Comparison of ENCODE assay signal across 8 mouse cellular contexts in the genomic region with DNA sequence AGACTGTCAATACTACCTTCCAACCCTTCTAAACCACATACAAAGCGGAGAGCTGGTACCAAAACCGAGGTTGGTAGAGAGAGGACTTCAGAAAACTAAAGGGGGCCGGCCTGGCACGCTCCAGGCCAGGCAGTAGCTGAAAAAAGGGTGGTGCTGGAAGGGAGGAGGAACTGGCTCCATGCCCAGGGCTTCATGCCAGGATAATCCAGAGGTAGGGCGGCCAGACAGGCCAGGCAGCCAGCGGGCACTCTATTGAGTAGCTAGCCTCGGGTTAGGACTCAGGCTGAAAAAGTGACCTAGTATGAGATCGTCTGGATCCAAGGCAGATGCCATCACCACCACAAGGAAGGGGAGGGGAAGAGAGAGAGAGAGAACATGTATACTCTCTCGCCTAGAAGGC. TPM values are rescaled to one million over a fixed set of nuclear protein-coding genes. Genes with fewer than 3 reads are reported as not detected.
DNase-seq lines count a peak whose midpoint lies in the region; ATAC-seq and TF ChIP-seq lines count a peak whose summit lies in the region.

No protein-coding gene starts in this region.

- no peak; the same call in 1 of the 2 replicates for ATAC-seq in embryonic facial prominence, embryonic 15.5 days (ENCODE audit: insufficient number of reproducible peaks, low FRiP score, low TSS enrichment, low read depth)
- ATAC-seq in heart, embryonic 15.5 days (replicated peaks; ENCODE audit: insufficient number of reproducible peaks, insufficient read depth, low FRiP score, low read depth): peak; percentile 81

- H3K36me3 ChIP-seq in embryonic facial prominence, embryonic 15.5 days: no peaks in the 10 kb centered on the region; the same call in 1 of the 2 replicates
- H3K36me3 ChIP-seq in heart, embryonic 15.5 days: no peaks in the 10 kb centered on the region

- WGBS in embryonic facial prominence, embryonic 15.5 days: 28% methylated on average over 9 of the region's 9 CpGs
- 14% methylated on average over 9 of the region's 9 CpGs for WGBS in heart, embryonic 15.5 days

- peak overlapping the region; percentile 85 for H3K27ac ChIP-seq in embryonic facial prominence, embryonic 15.5 days (replicated peaks)
- peak overlapping the region; percentile 74 for H3K27ac ChIP-seq in heart, embryonic 15.5 days
- H3K27ac ChIP-seq in left cerebral cortex, adult 2 months: no peak overlapping the region

- intact Hi-C loops in left cerebral cortex, postnatal 4 days (cut with DNase I): no loop called here
- intact Hi-C loops in left cerebral cortex, adult 2 months (cut with DNase I): no loop called here

- no peak overlapping the region for H3K4me3 ChIP-seq in embryonic facial prominence, embryonic 15.5 days (replicated peaks)
- no peak overlapping the region for H3K4me3 ChIP-seq in heart, embryonic 15.5 days
- no peak overlapping the region for H3K4me3 ChIP-seq in left cerebral cortex, adult 2 months

- H3K4me2 ChIP-seq in embryonic facial prominence, embryonic 15.5 days (replicated peaks): peak overlapping the region; percentile 19; the same call in 1 of the 2 replicates
- peak overlapping the region; percentile 31; the same call in 1 of the 2 replicates for H3K4me2 ChIP-seq in heart, embryonic 15.5 days

- no peaks in the 10 kb centered on the region for H3K9me3 ChIP-seq in embryonic facial prominence, embryonic 15.5 days (replicated peaks)
- no peaks in the 10 kb centered on the region for H3K9me3 ChIP-seq in heart, embryonic 15.5 days (replicated peaks)

- TF ChIP-seq CTCF in left cerebral cortex, adult 2 months (IDR thresholded peaks at IDR 0.05): no peak

- no peaks in the 10 kb centered on the region for H3K27me3 ChIP-seq in embryonic facial prominence, embryonic 15.5 days
- no peaks in the 10 kb centered on the region for H3K27me3 ChIP-seq in heart, embryonic 15.5 days

- H3K4me1 ChIP-seq in embryonic facial prominence, embryonic 15.5 days: peaks cover 64% of the 10 kb centered on the region
- H3K4me1 ChIP-seq in heart, embryonic 15.5 days (replicated peaks): peaks cover 62% of the 10 kb centered on the region

- peak; percentile 88 for DNase-seq in left cerebral cortex, postnatal 4 days
- DNase-seq in left cerebral cortex, adult 9 months (ENCODE audit: low spot score in 2 of 2): no peak
- peak; percentile 93 for DNase-seq in kidney, postnatal 10 days
- peak; percentile 89 for DNase-seq in lung, postnatal 10 days
- peak; percentile 92 for DNase-seq in urinary bladder, postnatal 14 days (ENCODE audit: low spot score)
- DNase-seq in left cerebral cortex, adult 2 months (ENCODE audit: extremely low spot score in 1 of 2, low spot score in 2 of 2): no peak

- no peak overlapping the region for H3K9ac ChIP-seq in embryonic facial prominence, embryonic 15.5 days
- H3K9ac ChIP-seq in heart, embryonic 15.5 days: peak overlapping the region; percentile 22; the same call in 1 of the 2 replicates

RNA-seq across cellular contexts. Expression of a gene that starts 17.2 kb away (rescaled TPM):
- total RNA-seq in left cerebral cortex, postnatal 4 days (2021): 1 to 10 TPM; 2.6 to 3.5 TPM
- 33.0 and 38.6 TPM in 2 replicates for polyA plus RNA-seq in embryonic facial prominence, embryonic 15.5 days (2015; fragmentation: Nextera tagmentation; extraction: Ambion mirVana)
- 20.6 and 25.7 TPM in 2 replicates for polyA plus RNA-seq in heart, embryonic 15.5 days (2015; fragmentation: Nextera tagmentation; extraction: Ambion mirVana)
- total RNA-seq in left cerebral cortex, adult 2 months (2021): under 1 TPM; 0.23 to 0.45 TPM

RNA-seq across cellular contexts. Expression of a gene that starts 35.8 kb away (rescaled TPM):
- not detected for total RNA-seq in left cerebral cortex, postnatal 4 days (2021)
- polyA plus RNA-seq in embryonic facial prominence, embryonic 15.5 days (2015; fragmentation: Nextera tagmentation; extraction: Ambion mirVana): not detected in 2 replicates
- not detected in 2 replicates for polyA plus RNA-seq in heart, embryonic 15.5 days (2015; fragmentation: Nextera tagmentation; extraction: Ambion mirVana)
- total RNA-seq in left cerebral cortex, adult 2 months (2021): not detected

RNA-seq across cellular contexts. Expression of a gene that starts 46.2 kb away (rescaled TPM):
- total RNA-seq in left cerebral cortex, postnatal 4 days (2021): 10 to 100 TPM; 88.0 to 94.0 TPM
- polyA plus RNA-seq in embryonic facial prominence, embryonic 15.5 days (2015; fragmentation: Nextera tagmentation; extraction: Ambion mirVana): 100 and 103 TPM in 2 replicates
- polyA plus RNA-seq in heart, embryonic 15.5 days (2015; fragmentation: Nextera tagmentation; extraction: Ambion mirVana): 65.5 and 74.2 TPM in 2 replicates
- 100 to 1,000 TPM; 102 to 103 TPM for total RNA-seq in left cerebral cortex, adult 2 months (2021)

Comparison
In these comparisons a context has a peak if more than half of its experiments do, and no peak if none do; other contexts are left out.
1. DNase-seq: peak in left cerebral cortex, postnatal 4 days (single experiment), kidney, postnatal 10 days (single experiment), lung, postnatal 10 days (single experiment) and urinary bladder, postnatal 14 days (single experiment); none in left cerebral cortex, adult 9 months (0 of 2) and left cerebral cortex, adult 2 months (0 of 2).